ENCODE assay signal across 32 mouse cellular contexts in the genomic region with DNA sequence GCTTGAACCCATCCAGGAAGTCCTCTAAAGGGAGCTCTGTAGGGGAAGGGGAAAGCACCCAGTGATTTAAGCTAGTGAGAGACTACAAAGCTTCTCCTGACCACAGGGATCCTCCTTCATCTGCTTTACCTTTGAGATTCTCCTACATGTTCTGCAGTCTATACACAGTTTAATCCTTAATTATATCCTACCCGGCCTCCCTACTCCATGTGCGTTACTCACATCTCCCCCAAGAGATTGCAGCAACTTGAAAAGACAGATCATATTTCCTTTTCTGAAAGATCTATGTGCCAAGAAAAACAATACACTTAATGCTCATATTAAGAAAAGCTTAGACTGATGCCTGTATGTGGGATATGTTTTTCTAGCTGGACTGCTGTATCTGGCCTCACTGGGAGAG. TPM values are rescaled to one million over a fixed set of nuclear protein-coding genes. Genes with fewer than 3 reads are reported as not detected.
DNase-seq lines count a peak whose midpoint lies in the region; ATAC-seq and TF ChIP-seq lines count a peak whose summit lies in the region.
"Had no signal": no experiment of that assay in that cellular context is flagged by ENCODE, and none has a peak within 500 bp of the region (broad histone marks: within the 10 kb centered on the region; RNA-seq: fewer than 3 reads in every experiment).

No protein-coding gene starts in this region.

- H3K4me2 ChIP-seq in embryonic facial prominence, embryonic 12.5 days (replicated peaks) = no peak overlapping the region
- H3K4me2 ChIP-seq in embryonic facial prominence, embryonic 14.5 days (ENCODE audit: low read depth, low read length) = no peak overlapping the region
- H3K4me2 ChIP-seq: embryonic facial prominence, embryonic 15.5 days; forebrain, embryonic 12.5 days; forebrain, embryonic 15.5 days; heart, embryonic 12.5 days; heart, embryonic 15.5 days; hindbrain, embryonic 13.5 days; intestine, embryonic 15.5 days had no signal

- no peak for TF ChIP-seq CTCF in layer of hippocampus, adult 2 months (conservative IDR thresholded peaks at IDR 0.05)

- peak; percentile 75; the same call in 1 of the 2 replicates for ATAC-seq in embryonic facial prominence, embryonic 12.5 days (ENCODE audit: insufficient number of reproducible peaks, insufficient read depth, low FRiP score, low TSS enrichment)
- peak; percentile 84 for ATAC-seq in embryonic facial prominence, embryonic 14.5 days (ENCODE audit: low read depth)
- ATAC-seq in erythroblast, adult 5-6 weeks (replicated peaks; ENCODE audit: low FRiP score, poor library complexity, severe bottlenecking) = no peak
- no peak for ATAC-seq in granulocyte monocyte progenitor cell, adult 5-6 weeks (replicated peaks; ENCODE audit: poor library complexity, severe bottlenecking)
- ATAC-seq: activated CD4-positive, CD25-positive, alpha-beta regulatory T cell, adult 4 months; CD4-positive, CD25-positive, alpha-beta regulatory T cell, adult 4 months; forebrain, embryonic 15.5 days; intestine, embryonic 15.5 days had no signal

- H3K27me3 ChIP-seq in embryonic facial prominence, embryonic 12.5 days = no peaks in the 10 kb centered on the region
- no peaks in the 10 kb centered on the region for H3K27me3 ChIP-seq in embryonic facial prominence, embryonic 10.5 days (replicated peaks; ENCODE audit: low read depth, poor library complexity, severe bottlenecking)
- H3K27me3 ChIP-seq in embryonic facial prominence, embryonic 14.5 days (replicated peaks; ENCODE audit: control insufficient read depth, insufficient read depth, low read length) = no peaks in the 10 kb centered on the region
- H3K27me3 ChIP-seq: embryonic facial prominence, embryonic 15.5 days; forebrain, embryonic 12.5 days; forebrain, embryonic 15.5 days; heart, embryonic 12.5 days; heart, embryonic 15.5 days; hindbrain, embryonic 13.5 days; intestine, embryonic 15.5 days had no signal

- H3K4me3 ChIP-seq in embryonic facial prominence, embryonic 12.5 days = no peak overlapping the region
- no peak overlapping the region for H3K4me3 ChIP-seq in embryonic facial prominence, embryonic 10.5 days
- H3K4me3 ChIP-seq in layer of hippocampus, adult 2 months = no peak overlapping the region
- H3K4me3 ChIP-seq in embryonic facial prominence, embryonic 14.5 days (ENCODE audit: low read depth, low read length) = no peak overlapping the region
- H3K4me3 ChIP-seq: embryonic facial prominence, embryonic 15.5 days; erythroblast, embryonic 14.5 days; forebrain, embryonic 12.5 days; forebrain, embryonic 15.5 days; heart, embryonic 12.5 days; heart, embryonic 15.5 days; hindbrain, embryonic 10.5 days; hindbrain, embryonic 13.5 days; intestine, embryonic 15.5 days had no signal

- no peaks in the 10 kb centered on the region for H3K36me3 ChIP-seq in embryonic facial prominence, embryonic 12.5 days
- no peaks in the 10 kb centered on the region for H3K36me3 ChIP-seq in embryonic facial prominence, embryonic 10.5 days (replicated peaks)
- H3K36me3 ChIP-seq in embryonic facial prominence, embryonic 14.5 days (ENCODE audit: control insufficient read depth, insufficient read depth, low read length) = no peaks in the 10 kb centered on the region
- H3K36me3 ChIP-seq: embryonic facial prominence, embryonic 15.5 days; forebrain, embryonic 12.5 days; forebrain, embryonic 15.5 days; heart, embryonic 12.5 days; heart, embryonic 15.5 days; hindbrain, embryonic 10.5 days; hindbrain, embryonic 13.5 days; intestine, embryonic 15.5 days had no signal

- no peak for DNase-seq in embryonic facial prominence, embryonic 10.5 days (ENCODE audit: low spot score)
- DNase-seq in layer of hippocampus, adult 2 months (ENCODE audit: low spot score in 2 of 2) = no peak
- DNase-seq in layer of hippocampus, adult 9-11 months = no peak
- DNase-seq in NIH3T3 (ENCODE audit: low read depth) = peak; percentile 3
- peak; percentile 62 for DNase-seq in embryonic facial prominence, embryonic 14.5 days (ENCODE audit: low spot score)
- DNase-seq: adrenal gland, adult 8-10 months; adrenal gland, postnatal 25 days; B cell, adult 2 months; cerebellum, adult 18-20 months; cerebellum, adult 9-10 months; gastrocnemius, postnatal 14 days; heart, adult 18-20 months; heart, postnatal 10 days; heart, postnatal 36 days had no signal

- no peak overlapping the region for H3K9ac ChIP-seq in embryonic facial prominence, embryonic 12.5 days
- H3K9ac ChIP-seq in embryonic facial prominence, embryonic 14.5 days (ENCODE audit: low read depth, low read length) = no peak overlapping the region
- H3K9ac ChIP-seq: embryonic facial prominence, embryonic 15.5 days; forebrain, embryonic 12.5 days; forebrain, embryonic 15.5 days; heart, embryonic 12.5 days; heart, embryonic 15.5 days; hindbrain, embryonic 13.5 days; intestine, embryonic 15.5 days had no signal

- no peak overlapping the region for H3K27ac ChIP-seq in embryonic facial prominence, embryonic 12.5 days
- H3K27ac ChIP-seq in embryonic facial prominence, embryonic 10.5 days (replicated peaks) = no peak overlapping the region
- peak overlapping the region; percentile 68 for H3K27ac ChIP-seq in layer of hippocampus, adult 2 months
- H3K27ac ChIP-seq in embryonic facial prominence, embryonic 14.5 days (replicated peaks; ENCODE audit: low read depth, low read length) = no peak overlapping the region
- H3K27ac ChIP-seq: embryonic facial prominence, embryonic 15.5 days; forebrain, embryonic 12.5 days; forebrain, embryonic 15.5 days; heart, embryonic 15.5 days; hindbrain, embryonic 10.5 days; hindbrain, embryonic 13.5 days; intestine, embryonic 15.5 days had no signal

- no peaks in the 10 kb centered on the region for H3K4me1 ChIP-seq in embryonic facial prominence, embryonic 12.5 days
- no peaks in the 10 kb centered on the region for H3K4me1 ChIP-seq in embryonic facial prominence, embryonic 10.5 days
- no peaks in the 10 kb centered on the region for H3K4me1 ChIP-seq in embryonic facial prominence, embryonic 14.5 days (ENCODE audit: control insufficient read depth, insufficient read depth, low read length)
- H3K4me1 ChIP-seq: embryonic facial prominence, embryonic 15.5 days; forebrain, embryonic 12.5 days; forebrain, embryonic 15.5 days; heart, embryonic 12.5 days; heart, embryonic 15.5 days; hindbrain, embryonic 10.5 days; hindbrain, embryonic 13.5 days; intestine, embryonic 15.5 days had no signal

- 11% methylated on average over 2 of the region's 2 CpGs for WGBS in embryonic facial prominence, embryonic 12.5 days
- 52% methylated on average over 2 of the region's 2 CpGs for whole genome bisulfite sequencing in embryonic facial prominence, embryonic 10.5 days
- 27% methylated on average over 2 of the region's 2 CpGs for WGBS in embryonic facial prominence, embryonic 14.5 days

- no peaks in the 10 kb centered on the region for H3K9me3 ChIP-seq in embryonic facial prominence, embryonic 12.5 days
- no peaks in the 10 kb centered on the region for H3K9me3 ChIP-seq in embryonic facial prominence, embryonic 10.5 days
- no peaks in the 10 kb centered on the region for H3K9me3 ChIP-seq in embryonic facial prominence, embryonic 14.5 days (ENCODE audit: control insufficient read depth, low read length)
- H3K9me3 ChIP-seq: embryonic facial prominence, embryonic 15.5 days; forebrain, embryonic 12.5 days; forebrain, embryonic 15.5 days; heart, embryonic 12.5 days; heart, embryonic 15.5 days; hindbrain, embryonic 10.5 days; hindbrain, embryonic 13.5 days; intestine, embryonic 15.5 days had no signal

RNA-seq across cellular contexts. Expression of a gene that starts 29.5 kb away (rescaled TPM):
- 0.35 and 0.38 TPM in 2 replicates for polyA plus RNA-seq in embryonic facial prominence, embryonic 12.5 days (2016; fragmentation: Nextera tagmentation; extraction: Ambion mirVana)
- polyA plus RNA-seq in embryonic facial prominence, embryonic 10.5 days (2016; fragmentation: Nextera tagmentation; extraction: Ambion mirVana) = not detected in 2 replicates
- total RNA-seq in layer of hippocampus, adult 2 months (2021) = not detected
- polyA plus RNA-seq in embryonic facial prominence, embryonic 14.5 days (2014; fragmentation: Nextera tagmentation; extraction: Ambion mirVana) = 1.0 and 2.2 TPM in 2 replicates
- total RNA-seq in erythroblast, adult 5-6 weeks (2015; ENCODE audit: low replicate concordance) = not detected in 2 replicates
- not detected in 2 replicates for total RNA-seq in erythroblast, adult 5-6 weeks (2017; ENCODE audit: low replicate concordance)
- not detected in 2 replicates for total RNA-seq in granulocyte monocyte progenitor cell, adult 5-6 weeks (2014; fragmentation: Nextera tagmentation)
- not detected in 2 replicates for total RNA-seq in granulocyte monocyte progenitor cell, adult 5-6 weeks (2017)
- total RNA-seq: adrenal gland, adult 8-10 months; adrenal gland, postnatal 25 days; gastrocnemius, adult 18-20 months; gastrocnemius, postnatal 14 days; gastrocnemius, postnatal 4 days; heart, adult 18-20 months; heart, postnatal 10 days; heart, postnatal 36 days; MEL had no signal
- polyA plus RNA-seq: CD4-positive, CD25-positive, alpha-beta regulatory T cell, adult 4 months; erythroblast, embryonic 14.5 days; forebrain, embryonic 15.5 days; heart, embryonic 12.5 days; heart, embryonic 15.5 days; hindbrain, embryonic 10.5 days; hindbrain, embryonic 13.5 days; hindbrain, embryonic 16.5 days; intestine, embryonic 15.5 days had no signal

Comparison
In these comparisons a context has a peak if more than half of its experiments do, and no peak if none do; other contexts are left out.
1. DNase-seq: peak in NIH3T3 (single experiment) and embryonic facial prominence, embryonic 14.5 days (single experiment); none in embryonic facial prominence, embryonic 10.5 days (single experiment), layer of hippocampus, adult 2 months (0 of 2) and layer of hippocampus, adult 9-11 months (single experiment).
2. ATAC-seq: peak in embryonic facial prominence, embryonic 12.5 days (single experiment) and embryonic facial prominence, embryonic 14.5 days (single experiment); none in erythroblast, adult 5-6 weeks (single experiment) and granulocyte monocyte progenitor cell, adult 5-6 weeks (single experiment).